Mouse (Mus musculus): ENCODE measurements around the gene Tmbim4.

The Tmbim4 gene

GRCm38 (mm10) chr10:120189276-120189675 is 12.1 kb upstream of the Tmbim4 start:
- TF ChIP-seq CTCF (conservative IDR thresholded peaks at IDR 0.05; ENCODE audit: low read length) (no peak), POU5F1 (IDR thresholded peaks at IDR 0.05; ENCODE audit: borderline replicate concordance, low read length) (no peak), NANOG (IDR thresholded peaks at IDR 0.05; ENCODE audit: borderline replicate concordance, low read length) (no peak)
- H3K4me1 ChIP-seq (replicated peaks; ENCODE audit: low read depth, low read length): peaks cover 30% of the 10 kb centered on the region

GRCm38 (mm10) chr10:120189782-120190181 is 11.6 kb upstream of the Tmbim4 start:
- H3K9me3 ChIP-seq (ENCODE audit: low read length): no peaks in the 10 kb centered on the region; the same call in 1 of the 2 replicates
- peaks cover 30% of the 10 kb centered on the region for H3K4me1 ChIP-seq (replicated peaks; ENCODE audit: low read depth, low read length)
- TF ChIP-seq NANOG (IDR thresholded peaks at IDR 0.05; ENCODE audit: borderline replicate concordance, low read length) (no peak), POU5F1 (IDR thresholded peaks at IDR 0.05; ENCODE audit: borderline replicate concordance, low read length) (no peak), CTCF (conservative IDR thresholded peaks at IDR 0.05; ENCODE audit: low read length) (no peak)
- H3K36me3 ChIP-seq (ENCODE audit: insufficient read depth, low read length): no peaks in the 10 kb centered on the region
- no peak overlapping the region for H3K4me3 ChIP-seq (replicated peaks; ENCODE audit: low read length)
- no peaks in the 10 kb centered on the region for H3K27me3 ChIP-seq (ENCODE audit: insufficient read depth, low read length)

More at GRCm38 (mm10) chr10:120189276-120189675, 12.1 kb upstream of the Tmbim4 start:
- Histone ChIP-seq H3K27me3 (ENCODE audit: insufficient read depth, low read length) (no peaks in the 10 kb centered on the region), H3K36me3 (ENCODE audit: insufficient read depth, low read length) (no peaks in the 10 kb centered on the region), H3K9me3 (ENCODE audit: low read length) (no peaks in the 10 kb centered on the region; the same call in 1 of the 2 replicates), H3K4me3 (replicated peaks; ENCODE audit: low read length) (no peak overlapping the region)

- no peaks in the 10 kb centered on the region for H3K27me3 ChIP-seq (ENCODE audit: insufficient read depth, low read length)
Measured at GRCm38 (mm10) chr10:120191165-120191564, 10.2 kb upstream of the Tmbim4 start.

GRCm38 (mm10) chr10:120192278-120192677 is 9.1 kb upstream of the Tmbim4 start:
- Histone ChIP-seq H3K4me1 (replicated peaks; ENCODE audit: low read depth, low read length) (peaks cover 33% of the 10 kb centered on the region), H3K4me3 (replicated peaks; ENCODE audit: low read length) (no peak overlapping the region), H3K27me3 (ENCODE audit: insufficient read depth, low read length) (no peaks in the 10 kb centered on the region), H3K36me3 (ENCODE audit: insufficient read depth, low read length) (no peaks in the 10 kb centered on the region), H3K9me3 (ENCODE audit: low read length) (no peaks in the 10 kb centered on the region)
- TF ChIP-seq CTCF (conservative IDR thresholded peaks at IDR 0.05; ENCODE audit: low read length) (no peak), NANOG (IDR thresholded peaks at IDR 0.05; ENCODE audit: borderline replicate concordance, low read length) (no peak), POU5F1 (IDR thresholded peaks at IDR 0.05; ENCODE audit: borderline replicate concordance, low read length) (no peak)

More at GRCm38 (mm10) chr10:120191165-120191564, 10.2 kb upstream of the Tmbim4 start:
- H3K36me3 ChIP-seq (ENCODE audit: insufficient read depth, low read length): no peaks in the 10 kb centered on the region
- TF ChIP-seq POU5F1 (IDR thresholded peaks at IDR 0.05; ENCODE audit: borderline replicate concordance, low read length) (no peak), CTCF (conservative IDR thresholded peaks at IDR 0.05; ENCODE audit: low read length) (no peak), NANOG (IDR thresholded peaks at IDR 0.05; ENCODE audit: borderline replicate concordance, low read length) (no peak)
- no peaks in the 10 kb centered on the region; the same call in 1 of the 2 replicates for H3K9me3 ChIP-seq (ENCODE audit: low read length)
- H3K4me3 ChIP-seq (replicated peaks; ENCODE audit: low read length): no peak overlapping the region
- H3K4me1 ChIP-seq (replicated peaks; ENCODE audit: low read depth, low read length): peaks cover 30% of the 10 kb centered on the region

- H3K4me1 ChIP-seq (replicated peaks; ENCODE audit: low read depth, low read length): peaks cover 38% of the 10 kb centered on the region
- H3K27me3 ChIP-seq (ENCODE audit: insufficient read depth, low read length): no peaks in the 10 kb centered on the region
- TF ChIP-seq NANOG (IDR thresholded peaks at IDR 0.05; ENCODE audit: borderline replicate concordance, low read length) (no peak), POU5F1 (IDR thresholded peaks at IDR 0.05; ENCODE audit: borderline replicate concordance, low read length) (no peak), CTCF (conservative IDR thresholded peaks at IDR 0.05; ENCODE audit: low read length) (no peak)
- H3K9me3 ChIP-seq (ENCODE audit: low read length): no peaks in the 10 kb centered on the region
- H3K36me3 ChIP-seq (ENCODE audit: insufficient read depth, low read length): no peaks in the 10 kb centered on the region
- H3K4me3 ChIP-seq (replicated peaks; ENCODE audit: low read length): 0 out of 2 replicates have a peak overlapping the region, but pooled peaks have one; percentile 7
Measured at GRCm38 (mm10) chr10:120193255-120193654, 8.1 kb upstream of the Tmbim4 start.

GRCm38 (mm10) chr10:120197061-120197835 is 4.1 kb upstream of the Tmbim4 start:
- TF ChIP-seq NANOG (IDR thresholded peaks at IDR 0.05; ENCODE audit: borderline replicate concordance, low read length): no peak
- TF ChIP-seq POU5F1 (IDR thresholded peaks at IDR 0.05; ENCODE audit: borderline replicate concordance, low read length): no peak
- no peak for TF ChIP-seq CTCF (conservative IDR thresholded peaks at IDR 0.05; ENCODE audit: low read length)
- Histone ChIP-seq H3K36me3 (ENCODE audit: insufficient read depth, low read length) (no peaks in the 10 kb centered on the region), H3K9me3 (ENCODE audit: low read length) (no peaks in the 10 kb centered on the region), H3K4me1 (replicated peaks; ENCODE audit: low read depth, low read length) (peaks cover 30% of the 10 kb centered on the region), H3K27me3 (ENCODE audit: insufficient read depth, low read length) (peaks cover 13% of the 10 kb centered on the region), H3K4me3 (replicated peaks; ENCODE audit: low read length) (no peak overlapping the region)

GRCm38 (mm10) chr10:120201961-120202402 is 592 bp downstream of the Tmbim4 start, which contains the start of gene Irak3:
Gene Irak3, minus strand, starts transcription at chr10:120202130.
- H3K9me3 ChIP-seq (ENCODE audit: low read length): no peaks in the 10 kb centered on the region
- H3K4me1 ChIP-seq (replicated peaks; ENCODE audit: low read depth, low read length): peaks cover 45% of the 10 kb centered on the region
- no peaks in the 10 kb centered on the region for H3K36me3 ChIP-seq (ENCODE audit: insufficient read depth, low read length)
- peaks cover 16% of the 10 kb centered on the region for H3K27me3 ChIP-seq (ENCODE audit: insufficient read depth, low read length)
- TF ChIP-seq NANOG (IDR thresholded peaks at IDR 0.05; ENCODE audit: borderline replicate concordance, low read length) (no peak), CTCF (conservative IDR thresholded peaks at IDR 0.05; ENCODE audit: low read length) (peak; percentile 98)
- H3K4me3 ChIP-seq (replicated peaks; ENCODE audit: low read length): peak within 1 kb of the TSS; percentile 80

- peaks cover 16% of the 10 kb centered on the region for H3K27me3 ChIP-seq (ENCODE audit: insufficient read depth, low read length)
- no peak overlapping the region for H3K4me3 ChIP-seq (replicated peaks; ENCODE audit: low read length)
- TF ChIP-seq CTCF (conservative IDR thresholded peaks at IDR 0.05; ENCODE audit: low read length): no peak
- TF ChIP-seq POU5F1 (IDR thresholded peaks at IDR 0.05; ENCODE audit: borderline replicate concordance, low read length): no peak
- TF ChIP-seq NANOG (IDR thresholded peaks at IDR 0.05; ENCODE audit: borderline replicate concordance, low read length): no peak
- H3K4me1 ChIP-seq (replicated peaks; ENCODE audit: low read depth, low read length): peaks cover 40% of the 10 kb centered on the region
- no peaks in the 10 kb centered on the region for H3K9me3 ChIP-seq (ENCODE audit: low read length)
- no peaks in the 10 kb centered on the region for H3K36me3 ChIP-seq (ENCODE audit: insufficient read depth, low read length)
Measured at GRCm38 (mm10) chr10:120202467-120203250, 1.3 kb downstream of the Tmbim4 start.

Data from E14TG2a.4 (cell line).